Mouse (Mus musculus): ENCODE measurements around the gene 4932438A13Rik.

- no peak for TF ChIP-seq POLR2A (IDR thresholded peaks at IDR 0.05; ENCODE audit: extremely low read depth, insufficient read depth, low read length)
- TF ChIP-seq CTCF (IDR thresholded peaks at IDR 0.05; ENCODE audit: low read depth, low read length) = no peak
Measured at GRCm38 (mm10) chr3:36853733-36854440, 9.0 kb upstream of the 4932438A13Rik start.

Measured in liver, adult 2 months (tissue).